Mouse (Mus musculus): ENCODE data around the gene Nav2. TPM values are rescaled to one million over a fixed set of nuclear protein-coding genes. Genes with fewer than 3 reads are reported as not detected.

Nav2 gene
- total RNA-seq, 2 experiments from 2014 or later, result 26.8 to 35.3 TPM

DNA sequence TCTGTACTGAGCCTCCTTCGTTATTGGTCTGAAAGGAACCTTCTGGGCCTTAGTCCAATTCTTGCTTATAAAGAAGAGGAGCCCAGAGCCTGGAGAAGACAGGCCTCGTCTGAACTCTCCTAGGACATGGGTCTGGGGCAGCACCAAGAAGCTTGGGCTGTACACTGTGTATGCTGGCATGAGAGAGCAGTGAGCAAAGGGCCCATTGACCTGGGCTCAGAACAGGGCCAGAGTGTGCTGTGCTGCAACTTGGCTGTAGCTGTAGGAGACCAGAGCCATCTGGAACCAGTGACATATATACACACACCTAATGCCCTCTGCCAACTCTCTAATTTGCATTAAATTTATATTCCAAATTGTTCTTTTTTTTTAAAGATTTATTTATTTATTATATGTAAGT, 621.0 kb downstream of the Nav2 start:
- no peak for DNase-seq (ENCODE audit: low spot score in 2 of 2)

DNA sequence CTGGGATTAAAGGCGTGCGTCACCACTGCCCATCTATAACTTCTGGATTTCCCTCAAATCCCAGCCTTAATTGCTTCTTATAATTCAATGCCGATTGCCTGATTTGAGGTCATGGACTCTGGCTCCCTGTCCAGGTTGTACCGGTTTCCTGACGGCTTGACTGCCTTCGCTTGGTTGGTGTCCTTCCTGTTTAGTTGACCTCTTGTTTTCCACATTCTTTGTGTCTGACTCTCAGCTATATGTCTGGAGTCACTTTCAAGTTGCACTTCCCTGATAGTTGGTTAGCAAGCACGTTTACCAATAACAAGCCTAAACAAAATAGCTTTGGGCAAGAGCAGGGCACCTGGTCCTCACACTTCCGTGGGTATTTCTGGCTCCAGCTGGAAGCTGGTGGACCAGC, 625.1 kb downstream of the Nav2 start:
- no peak for DNase-seq (ENCODE audit: low spot score in 2 of 2)

DNA sequence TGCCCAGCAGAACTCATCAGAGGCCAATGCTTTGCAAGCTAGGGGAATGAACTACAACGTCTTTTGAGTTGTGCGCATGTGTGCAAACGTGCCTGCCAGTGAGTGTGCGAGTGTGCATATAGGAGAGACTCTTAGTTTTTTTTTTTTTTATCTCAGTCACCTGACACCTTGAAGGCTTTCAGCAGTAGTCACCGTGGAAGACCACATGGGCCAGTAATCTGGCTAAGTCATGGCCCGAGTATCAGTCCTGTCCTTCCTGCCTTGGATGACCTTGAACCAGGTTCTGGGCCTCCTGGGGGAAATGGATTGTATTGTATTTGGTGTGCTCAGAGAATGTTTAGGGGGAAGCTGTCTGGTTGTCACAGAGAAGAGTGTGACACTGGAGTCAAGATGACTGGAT, 625.7 kb downstream of the Nav2 start:
- DNase-seq (ENCODE audit: low spot score in 2 of 2), result no peak

DNA sequence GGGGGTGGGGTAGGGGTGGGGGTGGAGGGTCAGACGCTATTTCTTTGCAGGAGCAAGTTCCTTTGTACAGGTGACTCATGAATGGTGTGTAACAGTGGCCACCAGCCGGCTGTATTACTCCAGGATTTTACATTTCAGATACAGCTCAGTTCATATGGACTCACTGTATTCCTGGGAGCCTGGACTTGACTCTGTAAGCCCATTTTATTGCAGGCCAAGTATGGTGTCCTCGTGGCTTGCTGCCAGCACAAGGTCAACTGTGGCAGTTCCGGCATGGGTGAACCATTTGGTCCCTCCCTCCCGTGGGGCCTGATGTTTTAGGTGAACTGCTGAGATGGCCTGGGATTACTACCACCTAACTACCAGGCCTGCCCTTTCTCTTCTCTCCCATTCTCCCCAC, 629.8 kb downstream of the Nav2 start:
- no peak for DNase-seq (ENCODE audit: low spot score in 2 of 2)

- no peak for DNase-seq (ENCODE audit: low spot score in 2 of 2)
Measured at GRCm38 (mm10) chr7:49540181-49540580, 631.7 kb downstream of the Nav2 start.

DNA sequence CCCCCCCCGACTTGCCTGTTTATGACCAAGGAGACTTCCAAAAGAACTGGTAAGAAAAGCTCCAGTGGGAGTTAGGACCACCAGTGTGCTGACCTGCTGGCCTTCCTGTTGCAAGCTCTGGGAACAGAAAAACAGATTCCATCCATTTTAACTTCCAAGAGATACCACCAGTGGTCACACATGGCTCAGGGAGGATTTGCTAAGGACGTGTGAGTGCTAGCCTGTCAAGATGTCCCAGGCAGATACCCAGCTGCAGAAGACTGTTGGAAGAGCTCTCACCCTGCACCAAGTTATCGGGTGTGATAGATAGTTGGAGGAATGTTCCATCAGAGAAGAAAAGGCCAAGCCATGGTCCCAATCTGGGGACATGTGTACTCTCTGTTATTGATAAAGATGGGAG, 633.6 kb downstream of the Nav2 start:
- DNase-seq (ENCODE audit: low spot score in 2 of 2), result no peak

GRCm38 (mm10) chr7:49544775-49545705, 636.5 kb downstream of the Nav2 start:
- no peak for DNase-seq (ENCODE audit: low spot score in 2 of 2)

DNA sequence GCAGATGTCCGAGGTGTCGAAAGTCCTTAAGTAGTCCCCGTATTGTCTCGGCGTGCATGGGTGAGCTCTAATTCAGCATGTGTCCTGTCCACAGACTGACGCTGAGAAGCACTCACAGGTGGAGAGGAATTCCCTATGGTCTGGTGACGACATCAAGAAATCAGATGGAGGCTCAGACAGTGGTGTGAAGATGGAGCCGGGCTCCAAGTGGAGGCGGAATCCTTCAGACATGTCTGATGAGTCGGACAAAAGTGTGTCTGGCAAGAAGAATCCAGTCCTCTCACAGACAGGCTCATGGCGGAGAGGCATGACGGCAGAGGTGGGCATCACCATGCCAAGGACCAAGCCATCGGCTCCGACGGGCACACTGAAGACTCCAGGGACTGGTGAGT, 637.2 kb downstream of the Nav2 start:
- DNase-seq (ENCODE audit: low spot score in 2 of 2), result no peak

DNA sequence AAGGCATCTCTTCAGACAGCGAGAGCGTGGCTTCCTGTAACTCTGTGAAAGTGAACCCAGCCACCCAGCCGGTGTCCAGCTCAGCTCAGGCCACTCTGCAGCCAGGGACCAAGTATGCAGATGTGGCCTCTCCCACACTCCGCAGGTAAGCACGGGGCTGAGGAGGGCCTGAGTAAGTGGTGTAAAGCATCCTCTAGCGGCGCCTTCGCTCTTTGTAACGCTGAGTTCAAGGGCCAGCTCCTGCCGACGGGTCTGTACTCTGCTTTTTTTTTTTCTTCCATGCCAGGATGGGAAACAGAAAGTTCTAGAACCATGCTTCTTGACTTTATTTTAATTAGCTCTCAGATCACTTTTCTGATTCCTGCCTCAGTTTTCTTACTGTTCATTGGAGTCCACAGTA, 639.9 kb downstream of the Nav2 start:
- DNase-seq (ENCODE audit: low spot score in 2 of 2), result no peak

DNA sequence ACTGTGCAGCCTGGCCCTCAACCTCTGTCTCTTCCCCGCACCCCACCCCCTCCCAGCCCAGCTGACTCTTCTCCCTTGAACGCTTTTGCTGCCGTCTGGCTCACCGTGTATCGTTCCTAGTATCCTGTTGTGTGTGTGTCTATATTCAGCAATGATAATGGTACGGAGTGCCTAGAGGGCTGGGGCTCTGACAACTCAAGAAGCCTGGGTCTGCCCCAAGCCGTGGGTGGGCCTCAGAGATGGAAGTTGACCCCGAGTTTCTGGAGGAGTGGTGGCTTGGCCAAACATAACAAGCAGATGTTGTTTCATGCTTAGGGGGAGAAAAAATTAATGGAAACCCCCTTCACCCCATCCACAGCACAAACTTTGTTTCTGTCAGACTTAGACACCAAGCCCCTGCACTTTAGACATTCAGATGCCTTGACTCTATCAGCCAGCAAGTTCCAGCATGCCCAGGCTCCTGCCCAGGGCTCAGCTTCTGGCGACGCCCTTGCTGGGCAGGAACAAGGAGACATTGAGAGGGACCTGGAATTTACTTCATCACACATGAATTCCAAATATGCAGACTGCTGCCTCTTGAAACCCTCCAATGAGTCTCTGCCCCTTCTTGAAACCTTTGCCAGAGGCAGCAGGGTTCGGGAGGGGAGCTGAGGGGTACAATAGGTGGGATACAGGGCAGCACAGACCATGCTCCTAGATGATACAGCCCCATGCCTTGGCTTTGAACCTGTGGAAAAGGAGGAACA, 644.9 kb downstream of the Nav2 start:
- no peak for DNase-seq (ENCODE audit: low spot score in 2 of 2)

DNA sequence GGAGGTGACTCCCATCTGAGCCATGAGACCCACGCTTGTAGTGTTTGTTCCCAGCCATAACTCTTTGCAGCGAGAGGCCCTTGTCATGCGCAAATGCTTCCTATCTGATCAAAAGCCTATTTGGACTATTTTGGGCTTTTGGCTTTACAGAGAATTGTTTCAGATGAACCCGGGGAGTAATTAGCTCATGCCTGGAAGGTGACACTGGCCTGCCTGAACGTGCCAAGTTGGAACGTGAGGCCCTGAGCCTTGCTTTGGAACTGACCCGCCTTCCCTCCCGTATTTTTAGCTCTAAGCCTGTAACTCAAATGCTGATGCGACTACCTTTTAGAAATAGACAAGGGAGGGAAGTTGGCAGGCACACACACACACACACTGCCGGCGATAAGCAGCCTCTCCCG, 649.7 kb downstream of the Nav2 start:
- no peak for DNase-seq (ENCODE audit: low spot score in 2 of 2)

DNA sequence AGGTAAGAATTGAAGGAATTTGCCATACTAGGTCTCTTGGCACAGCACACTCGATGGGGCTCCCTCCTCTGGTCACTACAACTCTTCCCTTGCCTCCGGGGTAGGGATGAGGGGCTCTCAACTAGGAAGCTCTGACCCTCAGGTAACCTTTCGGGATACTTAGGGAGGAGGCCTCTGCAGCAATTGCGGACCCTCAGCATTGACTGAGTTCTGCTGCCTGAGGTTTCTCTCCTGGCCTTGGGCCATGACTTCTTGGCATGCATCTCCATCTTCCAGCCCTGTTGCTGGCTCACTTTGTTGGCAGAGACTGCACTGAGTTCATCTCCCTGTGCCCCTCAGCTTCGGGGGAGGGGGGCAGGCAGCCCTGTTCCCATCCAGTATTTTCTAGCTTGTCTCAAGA, 650.4 kb downstream of the Nav2 start:
- DNase-seq (ENCODE audit: low spot score in 2 of 2), result no peak

DNA sequence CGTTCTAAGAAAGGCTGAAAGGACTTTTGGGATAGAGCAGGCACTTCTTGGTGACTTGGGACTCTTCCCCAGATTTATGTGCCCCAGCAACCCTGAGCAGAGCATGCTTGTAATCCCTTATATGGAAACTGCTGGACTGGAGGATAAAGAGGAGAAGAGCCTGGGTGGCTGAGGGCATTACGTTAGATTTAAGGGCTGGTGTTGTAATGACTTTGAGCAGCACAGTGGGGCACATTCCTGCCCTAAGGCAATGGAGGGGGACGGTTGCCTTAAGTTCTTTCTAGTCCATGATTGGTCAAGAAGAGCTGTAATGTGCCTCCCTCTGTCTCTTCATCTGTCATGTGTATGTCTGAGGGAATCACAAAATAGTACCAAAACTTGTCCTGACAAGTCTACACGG, 651.5 kb downstream of the Nav2 start:
- DNase-seq (ENCODE audit: low spot score in 2 of 2), result no peak

DNA sequence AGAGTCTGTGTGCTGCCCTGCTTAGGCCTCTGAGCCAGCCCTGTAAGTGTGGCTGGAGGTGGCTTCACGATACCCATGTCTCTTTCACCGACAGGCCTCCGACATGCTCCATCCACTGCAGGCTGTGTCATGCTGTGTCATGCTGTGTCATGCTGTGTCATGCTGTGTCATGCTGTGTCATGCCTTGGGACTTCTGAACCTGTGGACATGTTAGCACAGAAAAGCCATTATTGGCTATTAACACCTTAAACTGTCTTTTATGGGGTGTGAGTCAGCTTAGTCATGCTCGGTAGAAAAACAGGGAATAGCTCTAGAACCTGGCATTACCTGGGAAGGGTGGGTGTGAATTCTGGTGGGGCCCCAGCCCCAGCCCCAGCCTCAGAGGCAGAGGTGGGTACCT, 653.9 kb downstream of the Nav2 start:
- no peak for DNase-seq (ENCODE audit: low spot score in 2 of 2)

DNA sequence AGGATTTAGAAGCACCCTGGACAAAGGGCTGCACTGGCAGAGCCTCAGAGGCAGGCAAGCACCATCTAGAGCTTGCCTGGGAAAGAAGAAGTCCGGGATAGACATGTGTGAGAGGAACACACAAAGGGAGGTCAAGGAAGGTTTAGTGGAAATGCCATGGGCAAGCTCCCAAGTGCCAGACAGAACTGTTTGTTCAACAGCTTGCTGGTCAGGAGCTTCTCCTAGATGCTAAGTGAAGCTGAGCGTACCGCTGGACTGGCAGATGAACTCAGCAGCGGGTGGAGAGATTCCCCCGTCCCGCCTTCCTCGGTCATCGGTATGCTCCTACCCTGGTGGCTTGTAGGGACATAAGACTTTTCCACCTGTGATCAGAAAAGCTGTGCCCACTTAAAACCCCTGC, 654.3 kb downstream of the Nav2 start:
- DNase-seq (ENCODE audit: low spot score in 2 of 2), result no peak

GRCm38 (mm10) chr7:49565084-49565483, 656.6 kb downstream of the Nav2 start:
- DNase-seq (ENCODE audit: low spot score in 2 of 2), result no peak

DNA sequence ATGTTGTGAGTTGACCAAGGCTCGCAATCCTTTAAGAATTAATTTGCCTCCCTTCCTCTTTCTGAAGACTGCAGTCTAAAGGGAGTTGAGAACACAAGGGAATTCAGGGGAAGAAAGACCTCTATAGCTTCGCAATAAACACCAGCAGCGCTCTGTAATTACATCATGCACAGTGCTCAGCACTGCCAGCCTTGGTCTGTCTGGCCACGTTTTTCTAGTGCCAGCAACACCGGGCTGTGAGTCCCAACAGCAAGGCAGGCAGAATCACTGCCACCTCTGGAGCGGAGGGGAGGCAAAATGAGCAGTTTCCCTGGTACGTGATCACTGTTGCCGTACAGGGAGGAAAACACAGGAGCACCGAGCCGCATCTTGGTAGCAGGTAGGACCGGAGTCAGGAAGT, 657.3 kb downstream of the Nav2 start:
- no peak for DNase-seq (ENCODE audit: low spot score in 2 of 2)

DNA sequence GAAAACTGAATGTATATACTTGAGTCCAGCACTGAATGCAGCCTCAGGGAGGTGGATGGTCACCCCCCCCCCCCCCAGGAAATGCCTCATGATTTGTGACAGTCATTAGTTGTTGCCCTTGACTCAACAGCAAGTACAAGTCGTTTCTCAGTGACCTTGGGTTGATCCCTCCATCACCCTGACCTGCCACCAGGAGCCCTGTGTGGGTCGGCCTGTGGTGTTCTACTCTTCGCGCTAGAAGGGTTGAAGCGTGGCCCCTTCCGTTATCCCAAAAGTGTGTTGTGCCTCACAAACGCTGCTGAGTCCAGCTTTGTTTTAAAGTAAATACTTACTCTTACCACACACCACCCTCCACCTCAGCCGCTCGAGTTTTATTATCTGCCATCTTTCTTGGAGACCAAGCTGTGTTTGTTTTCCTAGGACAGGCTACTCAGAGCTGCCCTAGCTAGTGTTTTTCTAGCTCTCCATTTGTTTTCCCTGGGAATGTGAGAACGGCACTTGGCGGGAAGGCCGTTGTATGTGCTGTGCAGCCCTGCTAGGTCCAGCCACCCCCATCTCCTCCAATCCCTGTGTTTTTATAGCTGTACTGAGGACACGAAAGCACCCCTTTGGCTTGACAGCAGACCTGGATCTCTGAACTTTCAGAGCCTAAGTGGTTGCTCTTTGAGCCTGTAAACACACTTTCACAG, 659.0 kb downstream of the Nav2 start:
- no peak for DNase-seq (ENCODE audit: low spot score in 2 of 2)

GRCm38 (mm10) chr7:49569646-49570045, 661.1 kb downstream of the Nav2 start:
- DNase-seq (ENCODE audit: low spot score in 2 of 2), result no peak

DNA sequence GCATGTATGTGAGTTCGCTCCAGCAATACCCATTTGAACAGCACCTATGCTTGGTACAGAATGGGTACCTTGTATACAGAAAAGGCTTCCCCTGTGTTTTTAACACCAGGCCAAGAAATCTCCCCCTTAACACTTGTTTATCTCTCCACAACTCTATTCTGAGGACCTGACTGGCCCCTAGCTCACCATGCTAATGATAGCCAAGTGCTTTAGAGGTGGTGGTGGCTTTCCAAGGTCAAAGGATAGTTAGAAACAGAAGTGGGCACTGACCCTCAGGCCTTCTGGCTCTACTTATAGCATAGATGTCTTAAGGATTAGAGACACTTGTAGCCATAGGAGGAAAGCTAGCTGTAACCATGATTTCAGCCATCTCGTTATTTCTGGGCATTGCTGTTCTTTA, 663.1 kb downstream of the Nav2 start:
- DNase-seq (ENCODE audit: low spot score in 2 of 2), result no peak

DNA sequence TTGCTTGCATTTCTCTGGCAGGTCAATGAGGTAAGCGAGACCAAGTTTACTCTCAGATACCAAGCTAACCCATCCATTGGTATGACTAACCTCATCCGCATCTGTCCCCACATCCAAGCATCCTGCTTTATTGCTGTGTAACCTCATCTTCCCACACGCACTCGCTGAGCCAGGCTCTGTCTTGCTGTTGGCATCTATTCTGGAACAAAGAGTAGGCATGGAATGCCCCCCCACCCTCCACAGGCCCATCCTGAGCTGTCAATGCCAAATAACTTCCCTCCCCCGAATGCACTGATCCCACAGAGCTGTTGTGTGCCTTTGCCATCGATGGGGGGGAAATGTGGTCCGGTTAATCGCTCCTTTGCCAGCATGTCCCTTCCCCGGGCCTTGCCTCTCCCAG, 666.7 kb downstream of the Nav2 start:
- DNase-seq (ENCODE audit: low spot score in 2 of 2), result no peak

- DNase-seq (ENCODE audit: low spot score in 2 of 2), result no peak
Measured at GRCm38 (mm10) chr7:49577096-49577495, 668.6 kb downstream of the Nav2 start.
